Mouse (Mus musculus): Measurements from ENCODE around the gene Lce6a.

GRCm38 (mm10) chr3:92579508-92579907 is 42.0 kb downstream of the Lce6a start:
- TF ChIP-seq EP300 (IDR thresholded peaks at IDR 0.05; ENCODE audit: low read depth): no peak
- TF ChIP-seq CTCF (IDR thresholded peaks at IDR 0.05; ENCODE audit: low read depth): no peak

Data from liver, embryonic 14.5 days (tissue).